Comparison of ENCODE assay signal across 8 mouse cellular contexts in genomic region chr12:33244132-33244875, GRCm38 (mm10).
A peak's percentile ranks its signal among the peaks of the same experiment; 100 is the strongest.
DNase-seq lines count a peak whose midpoint lies in the region; ATAC-seq and TF ChIP-seq lines count a peak whose summit lies in the region.

No protein-coding gene starts in this region.

- no peak overlapping the region for H3K4me3 ChIP-seq in hindbrain, embryonic 10.5 days
- H3K4me3 ChIP-seq in hindbrain, embryonic 11.5 days (ENCODE audit: low read depth, low read length) = no peak overlapping the region
- peak overlapping the region; percentile 53 for H3K4me3 ChIP-seq in E14TG2a.4 (replicated peaks; ENCODE audit: low read length)
- no peak overlapping the region for H3K4me3 ChIP-seq in cortical plate, adult 2 months (ENCODE audit: insufficient read depth, low read length)
- H3K4me3 ChIP-seq in intestine, embryonic 16.5 days (ENCODE audit: low read length) = no peak overlapping the region

- 73% methylated on average over 15 of the region's 15 CpGs for WGBS in hindbrain, embryonic 10.5 days
- 71% methylated on average over 15 of the region's 15 CpGs for WGBS in hindbrain, embryonic 11.5 days
- 36% methylated on average over 15 of the region's 15 CpGs for WGBS in intestine, embryonic 16.5 days

- H3K4me1 ChIP-seq in hindbrain, embryonic 10.5 days (replicated peaks) = peaks cover 43% of the 10 kb centered on the region
- no peaks in the 10 kb centered on the region for H3K4me1 ChIP-seq in hindbrain, embryonic 11.5 days (replicated peaks; ENCODE audit: control insufficient read depth, insufficient read depth, low read length)
- H3K4me1 ChIP-seq in E14TG2a.4 (replicated peaks; ENCODE audit: low read depth, low read length) = peaks cover 26% of the 10 kb centered on the region
- peaks cover 24% of the 10 kb centered on the region for H3K4me1 ChIP-seq in cortical plate, adult 2 months (ENCODE audit: control insufficient read depth, insufficient read depth, low read length)
- peaks cover 14% of the 10 kb centered on the region for H3K4me1 ChIP-seq in intestine, embryonic 16.5 days (ENCODE audit: control insufficient read depth, insufficient read depth, low read length)

- TF ChIP-seq POLR2A in cortical plate, adult 2 months (IDR thresholded peaks at IDR 0.05; ENCODE audit: extremely low read depth, insufficient read depth, low read length) = 0 out of 2 replicates have a peak, but pooled peaks have one; percentile 20

- no peak for ATAC-seq in hindbrain, embryonic 11.5 days (ENCODE audit: low FRiP score)
- peak; percentile 66 for ATAC-seq in intestine, embryonic 16.5 days
- ATAC-seq in megakaryocyte, adult 5-6 weeks (ENCODE audit: poor library complexity, severe bottlenecking) = no peak

- no peak for DNase-seq in hindbrain, embryonic 10.5 days (ENCODE audit: low spot score)
- DNase-seq in hindbrain, embryonic 11.5 days (ENCODE audit: low spot score) = no peak
- no peak for DNase-seq in urinary bladder, adult 2 months (ENCODE audit: low spot score)
- no peak for DNase-seq in cerebellum, postnatal 4 days (ENCODE audit: low spot score in 2 of 2)

- no peak for TF ChIP-seq CTCF in E14TG2a.4 (conservative IDR thresholded peaks at IDR 0.05; ENCODE audit: low read length)
- TF ChIP-seq CTCF in cortical plate, adult 2 months (IDR thresholded peaks at IDR 0.05; ENCODE audit: extremely low read depth, insufficient read depth, low read length) = no peak

- no peaks in the 10 kb centered on the region for H3K27me3 ChIP-seq in hindbrain, embryonic 10.5 days (ENCODE audit: insufficient read depth, poor library complexity, severe bottlenecking)
- no peaks in the 10 kb centered on the region for H3K27me3 ChIP-seq in hindbrain, embryonic 11.5 days (ENCODE audit: control insufficient read depth, insufficient read depth, low read length)
- H3K27me3 ChIP-seq in E14TG2a.4 (ENCODE audit: insufficient read depth, low read length) = peaks cover 9% of the 10 kb centered on the region; the same call in 1 of the 2 replicates
- H3K27me3 ChIP-seq in intestine, embryonic 16.5 days (replicated peaks; ENCODE audit: control insufficient read depth, insufficient read depth, low read length) = no peaks in the 10 kb centered on the region

- H3K9me3 ChIP-seq in hindbrain, embryonic 10.5 days = no peaks in the 10 kb centered on the region
- no peaks in the 10 kb centered on the region for H3K9me3 ChIP-seq in hindbrain, embryonic 11.5 days (ENCODE audit: control insufficient read depth, low read length)
- H3K9me3 ChIP-seq in E14TG2a.4 (ENCODE audit: low read length) = peaks cover 4% of the 10 kb centered on the region; the same call in 1 of the 2 replicates
- no peaks in the 10 kb centered on the region for H3K9me3 ChIP-seq in intestine, embryonic 16.5 days (ENCODE audit: control insufficient read depth, low read length)

- no peak overlapping the region for H3K4me2 ChIP-seq in hindbrain, embryonic 11.5 days (replicated peaks; ENCODE audit: low read depth, low read length)
- no peak overlapping the region for H3K4me2 ChIP-seq in intestine, embryonic 16.5 days (ENCODE audit: low read depth, low read length)

- no peaks in the 10 kb centered on the region for H3K36me3 ChIP-seq in hindbrain, embryonic 10.5 days
- no peaks in the 10 kb centered on the region for H3K36me3 ChIP-seq in hindbrain, embryonic 11.5 days (ENCODE audit: control insufficient read depth, insufficient read depth, low read length)
- H3K36me3 ChIP-seq in E14TG2a.4 (ENCODE audit: insufficient read depth, low read length) = no peaks in the 10 kb centered on the region
- H3K36me3 ChIP-seq in intestine, embryonic 16.5 days (ENCODE audit: control insufficient read depth, insufficient read depth, low read length) = no peaks in the 10 kb centered on the region

- H3K9ac ChIP-seq in hindbrain, embryonic 11.5 days (ENCODE audit: low read depth, low read length) = no peak overlapping the region
- peak overlapping the region; percentile 6; the same call in 1 of the 2 replicates for H3K9ac ChIP-seq in intestine, embryonic 16.5 days (ENCODE audit: low read depth, low read length)

- H3K27ac ChIP-seq in hindbrain, embryonic 10.5 days = peak overlapping the region; percentile 50; the same call in 1 of the 2 replicates
- H3K27ac ChIP-seq in hindbrain, embryonic 11.5 days (ENCODE audit: low read depth, low read length) = no peak overlapping the region
- peak overlapping the region; percentile 81 for H3K27ac ChIP-seq in cortical plate, adult 2 months (ENCODE audit: insufficient read depth, low read length)
- peak overlapping the region; percentile 45 for H3K27ac ChIP-seq in intestine, embryonic 16.5 days (ENCODE audit: low read length)
